Mouse (Mus musculus) c-Kit-positive CD71-negative TER-119-negative erythroid progenitor cells, embryonic 14.5 days (primary cell): ENCODE results near the gene Tsc1.

Experiments
- DNase-seq: peaks from one replicate; pipeline ENCODE4 v3.0.0-alpha.2; 2013; ENCODE audit warnings: low read depth

Tsc1 gene

GRCm38 (mm10) chr2:28640461-28641424 is at the start of gene Tsc1:
Gene Tsc1, plus strand, starts transcription at chr2:28641228.
- DNase-seq, result peak; percentile 95

- DNase-seq, result no peak
These were observed 49.5 kb upstream of the Tsc1 start for GRCm38 (mm10) chr2:28591479-28591878.

GRCm38 (mm10) chr2:28592809-28593208 is 48.2 kb upstream of the Tsc1 start:
- no peak for DNase-seq

GRCm38 (mm10) chr2:28596021-28596420 is 45.0 kb upstream of the Tsc1 start:
- DNase-seq, result no peak

- DNase-seq, result no peak
These were observed 44.0 kb upstream of the Tsc1 start for GRCm38 (mm10) chr2:28596998-28597397.

- no peak for DNase-seq
These were observed 43.1 kb upstream of the Tsc1 start for GRCm38 (mm10) chr2:28597733-28598547.

- DNase-seq, result no peak
These were observed 42.1 kb upstream of the Tsc1 start for GRCm38 (mm10) chr2:28598692-28599568.

- DNase-seq, result no peak
These were observed 41.5 kb upstream of the Tsc1 start for GRCm38 (mm10) chr2:28599569-28599900.

GRCm38 (mm10) chr2:28601720-28602590 is 39.1 kb upstream of the Tsc1 start:
- DNase-seq, result no peak

GRCm38 (mm10) chr2:28603542-28603941 is 37.5 kb upstream of the Tsc1 start:
- no peak for DNase-seq

GRCm38 (mm10) chr2:28605789-28606541 is 35.1 kb upstream of the Tsc1 start:
- no peak for DNase-seq

- DNase-seq, result no peak
These were observed 34.3 kb upstream of the Tsc1 start for GRCm38 (mm10) chr2:28606601-28607340.

- no peak for DNase-seq
These were observed 33.5 kb upstream of the Tsc1 start for GRCm38 (mm10) chr2:28607341-28608165.

- DNase-seq, result no peak
These were observed 31.2 kb upstream of the Tsc1 start for GRCm38 (mm10) chr2:28609851-28610250.

GRCm38 (mm10) chr2:28610716-28611406 is 30.2 kb upstream of the Tsc1 start:
- no peak for DNase-seq

GRCm38 (mm10) chr2:28611407-28611787 is 29.6 kb upstream of the Tsc1 start:
- no peak for DNase-seq

- no peak for DNase-seq
These were observed 28.5 kb upstream of the Tsc1 start for GRCm38 (mm10) chr2:28612436-28613063.

GRCm38 (mm10) chr2:28613599-28613998 is 27.4 kb upstream of the Tsc1 start:
- DNase-seq, result no peak
